Mouse (Mus musculus): ENCODE measurements at regions not wholly inside any gene's neighbourhood (a gene's known extent, or its start where the extent isn't known, plus 50 kb on each side); places are given as distances from the start of the nearest gene placed in this dataset.

- DNase-seq (ENCODE audit: low spot score in 2 of 2), result no peak
Measured at GRCm38 (mm10) chr14:87864388-87865215, 448.2 kb downstream of the Tdrd3 start.

- no peak for DNase-seq (ENCODE audit: low spot score in 2 of 2)
Measured at GRCm38 (mm10) chr14:87865216-87866202, 449.1 kb downstream of the Tdrd3 start.

DNA sequence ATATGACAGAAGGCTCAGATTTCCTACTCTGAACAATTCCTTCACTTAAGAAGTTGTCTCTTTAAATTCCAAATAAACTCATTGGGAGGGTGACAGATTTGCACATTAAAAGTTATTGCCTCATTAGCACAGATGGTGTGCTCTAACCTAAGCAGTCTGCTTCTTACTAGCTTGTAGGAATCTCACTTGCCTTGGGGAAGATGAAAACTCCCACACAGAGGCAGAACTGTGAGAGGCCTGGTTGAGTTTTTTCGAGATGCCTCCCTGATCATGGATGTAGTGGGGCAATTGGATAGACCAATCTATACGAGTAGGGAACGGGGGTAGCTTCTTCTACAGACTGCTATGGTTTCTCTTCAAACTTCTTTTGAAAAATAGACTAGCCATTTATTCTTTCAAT, 485.3 kb downstream of the Tdrd3 start:
- peak in 1 of 2 experiments; percentile 18 for DNase-seq (ENCODE audit: low spot score in 2 of 2)

DNA sequence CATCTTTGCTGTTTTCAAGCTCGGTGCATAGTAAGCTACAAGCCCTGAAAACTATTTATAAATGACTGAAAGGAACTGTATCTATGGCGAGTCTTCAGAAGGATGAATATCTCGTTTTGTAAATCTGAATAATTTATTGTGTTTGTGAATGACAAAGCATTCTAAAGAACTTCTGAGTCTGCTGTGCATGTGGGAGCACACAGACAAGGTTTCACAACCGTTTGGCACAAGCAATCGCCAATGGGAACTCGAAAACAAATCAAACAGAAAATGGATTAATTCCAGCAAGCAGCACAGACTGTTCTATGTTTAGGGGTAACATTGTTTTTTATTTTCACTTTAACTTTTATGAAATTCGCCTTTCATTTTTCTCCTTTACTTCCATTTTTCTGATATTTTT, 486.0 kb downstream of the Tdrd3 start:
- DNase-seq (ENCODE audit: low spot score in 2 of 2), result no peak
